Mouse (Mus musculus): ENCODE measurements around the gene Coq5.

Coq5 gene

DNA sequence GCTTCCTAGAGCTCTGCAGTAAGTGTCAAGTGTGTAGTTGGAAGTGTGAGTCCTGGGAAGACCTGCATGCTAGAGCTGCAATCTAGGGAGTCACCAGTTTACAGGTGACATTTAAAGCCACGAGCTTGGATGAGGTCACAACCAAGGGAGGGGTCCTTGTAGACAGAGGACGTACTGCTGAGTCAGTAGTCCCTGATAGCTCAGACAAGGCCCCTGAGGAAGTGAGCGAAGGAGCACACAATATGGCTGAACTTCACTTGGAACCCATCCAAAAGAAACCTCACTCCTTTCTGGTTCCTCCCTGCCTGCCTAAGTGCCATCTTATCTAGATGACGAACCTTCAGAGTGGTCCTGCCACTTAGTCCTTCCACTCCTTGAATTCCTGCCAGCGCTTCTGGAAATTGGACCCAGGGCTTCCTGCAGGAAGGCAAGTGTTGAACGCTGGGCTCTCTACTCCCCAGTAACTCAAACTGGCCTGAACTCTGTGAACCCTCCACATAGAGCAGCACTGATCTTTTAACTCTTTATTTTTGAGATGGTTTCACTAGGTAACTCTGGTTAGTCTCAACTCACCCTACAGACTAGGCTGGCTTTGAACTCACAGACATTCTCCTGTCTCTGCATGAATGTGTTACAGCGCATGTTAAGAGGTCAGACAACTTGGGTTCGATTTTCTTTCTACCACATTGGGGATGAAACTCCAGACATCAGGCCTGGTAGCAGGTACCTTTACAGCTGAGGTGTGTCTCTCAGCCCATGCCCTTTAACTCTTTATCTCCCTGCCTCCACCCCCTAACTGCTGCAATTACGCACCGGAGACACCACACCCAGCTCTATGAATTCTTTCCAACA lies 33.6 kb downstream of the Coq5 start:
- no peak for DNase-seq

DNA sequence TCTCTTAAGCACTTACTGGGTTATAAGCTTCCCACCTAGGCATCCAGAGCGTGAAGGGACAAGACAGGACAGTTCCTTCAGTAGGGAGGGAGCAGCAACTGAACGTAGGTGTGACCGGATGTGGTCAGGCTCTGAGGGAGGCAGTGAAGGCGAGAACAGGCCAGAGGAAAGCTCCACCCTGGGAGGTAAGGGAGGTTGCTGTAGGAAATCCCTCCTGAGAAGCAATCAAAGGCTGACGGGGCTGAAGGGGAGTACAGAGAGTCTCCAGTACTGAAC lies 34.1 kb downstream of the Coq5 start:
- DNase-seq, result no peak

DNA sequence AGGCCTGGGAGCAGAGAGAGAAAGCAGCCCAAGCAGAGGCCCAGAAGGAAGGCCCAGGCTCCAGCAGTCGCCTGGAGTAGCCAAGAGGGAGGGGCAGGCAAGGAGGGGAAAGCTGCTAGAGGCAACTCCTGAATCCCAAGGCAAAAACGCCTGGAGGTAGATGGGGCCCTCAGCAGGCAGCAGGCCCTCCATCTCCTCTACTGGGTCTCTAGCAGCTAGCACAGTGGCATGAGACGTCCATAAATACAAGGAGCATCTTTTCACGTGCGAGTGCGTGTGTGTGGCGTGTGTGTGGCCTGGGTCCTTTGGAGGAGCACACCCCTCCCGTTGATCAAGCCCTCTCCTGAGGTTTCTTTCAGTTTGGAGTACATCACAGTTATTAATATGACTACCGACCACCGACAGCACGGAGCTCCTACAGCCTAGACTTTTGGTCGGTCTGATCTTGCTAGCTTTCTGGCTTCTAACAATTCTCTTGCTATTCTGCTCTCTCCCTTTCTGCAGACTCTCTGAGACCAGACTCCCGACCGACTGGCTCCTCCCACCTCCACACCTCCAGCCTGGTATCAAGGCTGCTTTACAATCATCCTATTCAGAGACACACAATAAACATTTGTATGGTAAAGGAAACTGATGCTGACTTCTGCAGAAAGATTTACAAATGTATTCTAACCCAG lies 37.6 kb downstream of the Coq5 start:
- no peak for DNase-seq

DNA sequence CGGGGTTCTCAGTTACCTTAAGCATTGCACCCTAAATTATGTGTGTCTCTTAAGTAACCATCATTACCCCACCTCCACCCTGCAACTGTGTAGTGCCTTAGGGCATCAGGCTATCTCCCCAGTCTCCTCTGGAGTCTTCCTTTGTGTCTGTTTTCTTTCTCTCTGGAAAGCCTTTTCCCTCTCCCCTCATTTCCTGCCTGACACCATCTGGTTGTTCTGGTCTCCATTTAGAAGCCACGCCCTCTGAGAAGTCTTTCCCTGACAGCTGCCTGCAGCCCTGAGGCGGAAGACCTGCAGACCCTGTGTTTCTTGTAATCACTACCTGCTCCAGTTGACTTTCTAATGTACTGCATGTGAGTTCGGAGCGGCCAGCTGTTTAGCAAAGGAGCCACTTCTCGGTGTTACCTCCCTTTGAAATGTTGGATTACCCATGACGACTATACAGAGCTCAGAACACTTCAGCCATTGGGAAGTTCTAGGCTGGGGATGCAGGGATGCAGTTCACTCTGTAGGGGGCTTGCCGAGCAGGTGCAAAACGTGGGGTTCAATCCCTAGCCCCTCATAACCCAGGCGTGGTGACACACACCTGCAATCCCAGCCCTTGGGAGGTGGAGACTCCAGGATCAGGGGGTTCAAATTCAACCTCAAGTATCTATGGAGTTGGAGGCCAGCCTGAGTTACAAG lies 38.3 kb downstream of the Coq5 start:
- no peak for DNase-seq

DNA sequence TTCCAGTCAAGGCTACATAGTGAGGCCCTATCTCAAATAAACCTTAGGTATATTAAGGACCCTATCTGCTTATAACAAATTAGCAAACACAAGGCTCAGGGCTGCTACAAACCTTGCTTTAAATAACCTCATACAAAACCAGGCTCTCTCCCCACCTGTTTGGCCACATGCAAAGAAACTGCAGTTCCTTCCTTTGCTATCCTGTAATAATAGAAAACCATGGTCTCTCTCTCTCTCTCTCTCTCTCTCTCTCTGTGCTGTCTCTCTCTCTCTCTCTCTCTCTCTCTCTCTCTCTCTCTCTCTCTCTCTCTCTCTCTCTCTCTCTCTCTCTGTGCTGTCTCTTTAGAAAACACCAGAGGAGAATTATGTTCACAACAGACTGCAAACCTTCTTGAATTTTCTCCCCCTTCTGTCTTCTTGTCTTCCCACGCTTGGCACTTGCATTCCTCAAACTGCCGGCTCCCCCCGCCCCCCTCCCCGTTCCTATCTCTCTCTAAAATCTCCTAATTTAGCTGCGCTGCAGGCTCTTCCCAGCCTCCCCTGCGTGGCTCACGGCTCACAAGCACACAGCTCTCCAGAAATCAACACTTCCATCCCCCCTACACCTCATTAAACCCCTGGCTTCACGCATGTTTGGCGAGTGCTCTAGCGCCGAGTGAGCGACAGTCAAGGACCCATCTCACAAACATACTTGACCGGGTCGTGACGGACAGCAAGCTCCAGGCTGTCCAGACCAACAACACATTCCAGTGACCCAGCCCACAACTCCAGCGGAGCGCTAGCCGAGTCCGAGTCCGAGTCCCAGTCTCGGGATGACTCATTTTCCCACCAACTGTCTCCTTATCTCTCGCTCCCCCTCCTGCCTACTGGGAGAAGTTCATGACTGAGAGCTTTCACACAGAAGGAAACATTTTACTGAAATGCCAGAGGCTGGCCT lies 39.8 kb downstream of the Coq5 start:
- peak; percentile 59 for DNase-seq

DNA sequence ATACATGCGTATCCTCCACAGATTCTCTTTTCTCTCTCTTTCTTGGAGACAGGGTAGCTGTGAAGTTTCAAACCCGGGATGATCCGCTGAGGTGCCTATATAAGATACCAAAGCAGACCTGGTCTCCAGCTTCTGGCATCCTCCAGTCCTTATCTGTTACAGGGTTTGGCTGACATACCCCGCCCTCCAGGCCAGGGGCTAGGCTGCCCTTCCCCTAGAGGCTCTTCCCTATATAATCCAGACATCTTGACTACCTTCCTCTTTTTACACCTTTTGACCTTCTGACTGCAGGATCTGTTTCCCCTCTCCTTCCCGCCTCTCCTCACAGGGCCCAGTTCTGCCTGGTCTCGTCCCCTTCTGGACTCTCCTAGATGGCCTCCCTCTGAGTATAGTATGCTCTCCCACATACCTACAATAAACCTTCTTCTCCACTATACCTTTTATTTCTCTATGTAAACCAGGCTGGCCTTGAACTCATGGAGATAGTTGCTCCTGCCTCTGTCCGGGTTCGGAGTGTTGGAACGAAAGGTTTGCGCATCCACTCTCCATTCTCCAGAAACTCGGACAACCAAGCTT lies 46.9 kb downstream of the Coq5 start:
- DNase-seq, result no peak

DNA sequence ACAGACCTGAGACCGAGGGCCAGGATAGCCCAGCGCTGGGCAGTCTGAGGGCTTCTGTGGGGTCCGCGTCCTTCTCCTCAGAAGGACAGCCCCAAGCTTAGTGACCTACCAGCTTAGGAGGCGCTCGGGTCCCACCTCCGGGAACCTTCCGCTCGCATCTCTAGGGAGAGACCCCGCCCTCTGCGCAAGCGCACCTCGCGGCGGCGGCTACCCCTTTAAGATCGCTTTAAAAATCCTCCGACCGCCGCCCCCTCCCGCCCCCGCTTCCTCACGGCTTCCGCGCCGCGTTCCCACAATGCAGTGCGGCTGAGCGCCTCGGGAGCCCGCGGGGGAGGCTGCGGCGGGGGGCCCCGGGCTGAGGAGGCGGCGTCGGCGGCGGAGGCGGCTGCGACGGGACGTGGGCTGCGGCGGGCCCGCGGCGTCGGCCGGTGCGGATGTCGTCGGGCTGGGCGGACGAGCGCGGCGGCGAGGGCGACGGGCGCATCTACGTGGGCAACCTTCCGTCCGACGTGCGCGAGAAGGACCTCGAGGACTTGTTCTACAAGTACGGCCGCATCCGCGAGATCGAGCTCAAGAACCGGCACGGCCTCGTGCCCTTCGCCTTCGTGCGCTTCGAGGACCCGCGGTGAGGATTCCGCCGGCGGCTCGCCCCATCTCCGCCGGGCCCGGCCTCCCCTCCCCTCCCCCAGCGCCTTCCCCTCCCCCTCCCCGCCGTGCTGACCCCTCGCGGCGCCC lies 47.6 kb downstream of the Coq5 start, which contains the start of gene Srsf9:
Srsf9 (plus strand) TSS at position 303 of the 735 bp plus-strand sequence.
- DNase-seq, result peak; percentile 93

DNA sequence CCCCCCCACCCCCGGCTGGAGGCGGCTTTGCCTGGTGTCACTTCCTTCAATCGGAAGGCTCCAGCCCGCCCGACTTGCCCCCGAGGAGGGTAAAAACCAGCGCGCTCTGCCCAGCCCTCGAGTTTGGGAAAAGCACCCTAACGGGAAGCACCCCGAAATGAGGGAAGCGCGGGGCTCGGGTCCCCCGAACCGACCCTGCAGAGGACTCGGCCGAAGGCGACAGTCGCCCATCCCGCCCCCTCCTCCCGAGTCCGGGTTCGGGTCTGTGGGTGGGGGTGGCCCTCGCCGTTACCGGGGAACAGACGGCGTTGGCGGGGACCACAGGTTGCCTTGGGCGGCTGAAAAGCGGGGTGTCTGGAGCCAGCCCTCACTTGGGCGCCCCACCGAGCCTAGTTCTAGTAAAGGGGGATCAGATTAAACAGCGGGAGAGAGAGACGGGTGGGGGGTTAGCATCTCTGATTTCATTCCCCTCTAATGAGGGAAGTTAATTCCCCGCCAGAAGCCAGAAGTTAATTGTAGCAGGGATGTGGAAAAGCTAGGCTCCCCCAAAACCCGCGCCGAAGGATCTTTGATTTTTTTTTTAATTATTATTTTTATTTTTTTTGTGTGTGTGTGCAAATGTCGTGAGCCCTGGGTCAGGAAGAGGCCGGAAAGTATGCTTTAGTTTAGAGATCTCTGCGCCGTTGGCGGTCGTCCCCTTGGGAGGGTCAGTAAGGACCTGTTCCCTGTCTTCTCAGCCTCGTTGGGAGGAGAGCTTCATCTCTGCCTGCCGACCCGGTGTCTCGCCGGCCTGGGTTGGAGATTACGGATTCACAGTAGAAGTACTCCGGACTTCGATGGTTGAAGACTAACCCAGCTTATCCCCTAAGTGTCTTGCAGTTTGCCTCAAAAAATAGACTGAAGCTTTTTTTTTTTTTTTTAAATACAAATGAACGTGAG lies 48.4 kb downstream of the Coq5 start:
- peak; percentile 55 for DNase-seq

DNA sequence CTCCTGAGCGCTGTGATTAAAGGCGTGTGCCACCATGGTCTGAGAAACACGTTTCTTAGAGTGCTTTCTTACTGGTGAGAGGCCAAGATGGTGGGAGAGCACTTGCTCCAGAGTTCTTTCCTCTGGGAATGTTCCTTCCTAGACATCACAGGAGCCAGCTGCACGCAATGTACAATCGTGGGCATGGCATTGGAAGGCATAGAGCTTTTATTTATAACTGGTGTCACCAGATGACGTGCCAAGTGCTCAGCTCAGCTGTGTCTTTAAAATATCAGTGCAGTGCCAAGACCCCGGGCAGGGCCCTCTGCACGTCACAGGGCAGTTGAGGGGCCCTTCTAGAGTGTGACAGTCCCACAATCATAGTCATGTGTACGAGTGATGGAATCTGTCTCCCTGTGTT lies 51.5 kb downstream of the Coq5 start:
- no peak for DNase-seq

DNA sequence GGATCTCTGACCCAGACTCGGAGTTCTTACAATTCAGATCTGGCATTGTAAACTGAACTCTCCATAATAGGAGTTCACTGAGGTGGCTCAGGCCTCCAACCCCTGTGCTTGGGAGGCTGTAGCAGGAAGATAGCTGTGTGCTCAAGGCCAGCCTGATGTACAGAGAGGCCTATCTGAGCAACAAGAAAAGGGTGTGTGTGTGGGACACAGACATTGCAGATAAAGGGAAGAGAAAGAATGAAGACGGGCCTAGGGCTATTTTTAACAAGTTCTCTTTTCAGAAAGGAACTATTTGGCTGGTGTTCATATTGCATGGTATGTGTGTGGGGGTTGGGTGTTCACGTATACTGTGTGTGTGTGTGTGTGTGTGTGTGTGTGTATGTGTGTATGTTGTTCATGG lies 54.2 kb downstream of the Coq5 start:
- DNase-seq, result no peak

DNA sequence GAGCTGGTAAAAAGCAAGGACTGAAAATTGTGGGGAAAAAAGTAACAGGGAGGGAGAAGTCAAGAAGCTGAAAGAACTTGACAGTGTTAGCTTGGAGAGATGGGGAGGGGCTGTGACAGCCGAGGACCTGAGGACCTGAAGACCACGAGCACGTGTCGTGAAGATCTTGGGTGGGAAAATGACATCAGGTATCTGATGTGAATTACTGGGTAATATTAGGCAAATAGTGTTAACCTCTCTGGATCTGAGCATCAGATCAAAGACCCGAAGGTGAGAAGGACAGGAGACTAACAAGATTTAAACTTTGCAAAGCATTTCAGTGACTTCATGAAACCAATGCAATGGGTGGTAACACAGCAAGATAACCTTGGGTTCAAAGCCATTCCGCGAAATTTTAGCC lies 60.5 kb downstream of the Coq5 start:
- no peak for DNase-seq

DNA sequence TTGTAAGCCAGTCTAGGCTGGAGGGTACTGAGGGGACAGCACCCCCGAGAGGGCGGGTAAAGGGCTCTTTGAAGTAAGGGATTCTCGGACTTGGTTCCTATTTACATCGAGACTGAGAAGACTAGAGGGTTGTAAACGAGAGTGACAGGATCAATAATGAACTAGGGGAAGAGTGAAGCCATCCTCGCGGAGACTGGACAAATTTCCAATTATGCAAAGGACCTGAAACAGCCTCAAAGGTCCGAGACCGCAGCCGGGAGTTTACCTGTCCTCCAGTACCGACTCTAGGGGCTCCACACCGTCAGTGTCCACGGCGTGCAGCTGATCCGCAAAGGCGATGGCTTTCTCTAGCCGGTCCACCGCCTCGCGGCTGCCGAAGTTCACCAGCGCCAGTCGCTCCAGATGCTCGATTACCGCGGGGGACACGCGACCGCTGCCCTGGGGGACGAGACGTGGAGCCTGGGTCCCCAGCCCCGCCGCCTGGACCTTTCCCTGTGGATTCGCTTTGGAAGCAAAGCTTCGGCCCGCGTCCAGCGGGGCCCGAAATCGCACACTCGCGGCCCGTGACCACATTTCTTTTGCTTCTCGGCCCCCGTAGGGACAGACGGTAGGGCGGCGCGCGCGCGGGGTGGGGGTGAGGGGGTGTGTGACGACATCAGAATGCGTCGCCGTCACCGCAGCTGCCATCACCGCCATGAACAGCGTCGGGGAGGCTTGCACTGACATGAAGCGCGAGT lies 61.3 kb downstream of the Coq5 start, which contains the start of the genes Gatc and Triap1:
Gatc (minus strand) TSS at position 602 of the 737 bp plus-strand sequence.
Triap1 (plus strand) TSS at position 649 of the 737 bp plus-strand sequence.
- peak; percentile 93 for DNase-seq

DNA sequence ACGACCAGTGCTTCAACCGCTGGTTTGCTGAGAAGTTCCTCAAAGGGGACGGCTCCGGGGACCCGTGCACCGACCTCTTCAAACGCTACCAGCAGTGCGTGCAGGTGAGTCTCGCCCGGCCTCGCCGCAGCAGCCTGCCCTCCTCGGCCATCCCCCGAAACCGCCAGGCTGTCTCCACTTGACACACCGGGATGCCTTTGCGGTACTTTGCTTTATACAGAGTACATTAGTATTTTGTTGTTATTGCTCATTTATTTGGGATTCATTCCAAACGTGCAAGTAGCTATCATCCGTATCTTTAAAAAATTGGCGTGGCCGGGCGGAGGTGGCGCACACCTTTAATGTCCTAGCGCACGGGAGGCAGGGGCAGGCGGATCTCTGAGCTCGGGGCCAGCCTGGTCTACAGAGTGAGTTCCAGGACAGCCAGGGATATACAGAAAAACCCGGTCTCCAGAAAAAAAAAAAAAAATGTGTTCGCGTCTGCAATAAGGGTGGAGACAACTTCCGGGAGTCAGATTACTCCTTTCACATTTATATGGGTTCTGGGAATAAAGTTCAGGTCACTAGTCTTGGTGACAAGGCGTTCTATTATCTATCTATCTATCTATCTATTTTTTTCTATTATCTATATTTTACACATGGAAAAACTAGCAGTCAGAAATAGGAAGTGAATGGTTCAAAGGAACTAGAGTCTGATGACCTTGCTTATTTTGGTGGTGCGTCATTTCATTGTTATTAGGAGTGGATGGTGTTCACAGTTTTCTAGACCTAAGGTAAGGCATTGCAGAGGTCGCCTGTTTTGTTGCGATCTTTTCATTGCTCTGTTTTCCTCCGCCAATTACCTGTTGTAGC lies 62.1 kb downstream of the Coq5 start:
- DNase-seq, result no peak
